Mouse (Mus musculus) brain, embryonic 14.5 days (tissue): ENCODE measurements around the gene Mrpl2.

Experiments used
- CTCF ChIP-seq: fragments of 200-500 bp; IDR thresholded peaks from 2 replicates; pipeline ENCODE4 v1.5.1; 2012; ENCODE audit warnings: inconsistent platforms, mild to moderate bottlenecking, moderate library complexity, borderline replicate concordance; ENCODE audit not compliant: insufficient read depth, insufficient read length; ENCODE audit errors: extremely low read depth
- POLR2A ChIP-seq: fragments of 200-500 bp; IDR thresholded peaks from 2 replicates; pipeline ENCODE4 v1.6.1; 2012; ENCODE audit warnings: mild to moderate bottlenecking, inconsistent platforms, borderline replicate concordance; ENCODE audit not compliant: poor library complexity, insufficient read depth, insufficient read length, severe bottlenecking; ENCODE audit errors: extremely low read depth

DNA sequence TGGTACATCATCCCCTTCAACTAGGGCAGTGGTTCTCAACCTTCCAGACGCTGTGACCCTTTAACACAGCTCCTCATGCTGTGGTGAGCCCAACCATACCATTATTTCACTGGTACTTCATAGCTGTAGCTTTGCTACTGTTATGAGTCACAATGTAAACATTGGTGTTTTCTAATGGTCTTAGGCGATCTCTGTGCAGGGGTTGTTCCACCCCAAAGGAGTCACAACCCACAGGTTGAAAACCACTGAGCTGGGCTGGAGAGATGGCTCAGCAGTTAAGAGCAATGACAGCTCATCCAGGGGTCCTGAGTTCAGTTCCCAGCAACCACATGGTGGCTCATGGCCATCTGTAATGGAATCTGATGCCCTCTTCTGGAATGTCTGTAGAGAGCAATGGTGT lies 45.4 kb downstream of the Mrpl2 start:
- TF ChIP-seq CTCF (no peak), POLR2A (no peak)
